Mouse (Mus musculus) midbrain, embryonic 11.5 days (tissue): ENCODE measurements around the gene Tectb. TPM values are rescaled to one million over a fixed set of nuclear protein-coding genes. Genes with fewer than 3 reads are reported as not detected.
"Not testable (repeated sequence)": the region's sequence is repeated elsewhere in the genome, so short reads cannot be mapped to it uniquely, and the experiment has no call there.

Experiments
- ATAC-seq: fragments of 200-750 bp; cut with Nextera tagmentation; 2 replicates; pipeline ENCODE4 v1.8.0; 2017; ENCODE audit warnings: moderate TSS enrichment, moderate library complexity; ENCODE audit not compliant: low FRiP score
- DNase-seq: peaks from one replicate; pipeline ENCODE4 v3.0.0; 2015; ENCODE audit warnings: low spot score; ENCODE audit errors: missing footprints
- H3K27ac ChIP-seq: fragments of 300-500 bp; sonication (generic); 2 replicates; pipeline ENCODE4 v1.5.1; 2014; ENCODE audit warnings: low read depth, low read length
- H3K27me3 ChIP-seq: fragments of 300-500 bp; sonication (generic); 2 replicates; pipeline ENCODE4 v1.6.1; 2014; ENCODE audit warnings: mild to moderate bottlenecking, low read length, moderate library complexity, mixed read lengths; ENCODE audit not compliant: control insufficient read depth, insufficient read depth
- H3K36me3 ChIP-seq: fragments of 300-500 bp; sonication (generic); 2 replicates; pipeline ENCODE4 v1.6.1; 2014; ENCODE audit warnings: mild to moderate bottlenecking, low read length, moderate library complexity, mixed read lengths; ENCODE audit not compliant: control insufficient read depth, insufficient read depth
- H3K4me1 ChIP-seq: fragments of 300-500 bp; sonication (generic); 2 replicates; pipeline ENCODE4 v1.6.1; 2014; ENCODE audit warnings: low read length; ENCODE audit not compliant: control insufficient read depth, insufficient read depth
- H3K4me2 ChIP-seq: fragments of 300-500 bp; sonication (generic); 2 replicates; pipeline ENCODE4 v1.6.1; 2014; ENCODE audit warnings: mild to moderate bottlenecking, moderate library complexity
- H3K4me3 ChIP-seq: fragments of 300-500 bp; sonication (generic); 2 replicates; pipeline ENCODE4 v1.5.1; 2014; ENCODE audit warnings: low read depth, low read length
- H3K9ac ChIP-seq: fragments of 300-500 bp; sonication (generic); 2 replicates; pipeline ENCODE4 v1.6.1; 2014; ENCODE audit warnings: low read length
- H3K9me3 ChIP-seq: fragments of 300-500 bp; sonication (generic); 2 replicates; pipeline ENCODE4 v1.6.1; 2016; ENCODE audit warnings: low read length; ENCODE audit not compliant: control insufficient read depth
- WGBS: fragments of 180-500 bp; shearing (Covaris S2); extraction: QIAGEN DNeasy Blood & Tissue Kit; methylation state at CpG from one replicate; pipeline ENCODE4 v1.1.7; 2014; 5-methylcytosine and 5-hydroxymethylcytosine counted together
- polyA plus RNA-seq: library from polyadenylated mRNA; unstranded; fragments of >200 nt; fragmentation: Nextera tagmentation; extraction: Ambion mirVana; gene quantifications from 2 replicates; pipeline ENCODE4 v1.2.1, GENCODE M21; 2014

The Tectb gene
- polyA plus RNA-seq, 1 experiment from 2014 or later: 0.05 TPM

DNA sequence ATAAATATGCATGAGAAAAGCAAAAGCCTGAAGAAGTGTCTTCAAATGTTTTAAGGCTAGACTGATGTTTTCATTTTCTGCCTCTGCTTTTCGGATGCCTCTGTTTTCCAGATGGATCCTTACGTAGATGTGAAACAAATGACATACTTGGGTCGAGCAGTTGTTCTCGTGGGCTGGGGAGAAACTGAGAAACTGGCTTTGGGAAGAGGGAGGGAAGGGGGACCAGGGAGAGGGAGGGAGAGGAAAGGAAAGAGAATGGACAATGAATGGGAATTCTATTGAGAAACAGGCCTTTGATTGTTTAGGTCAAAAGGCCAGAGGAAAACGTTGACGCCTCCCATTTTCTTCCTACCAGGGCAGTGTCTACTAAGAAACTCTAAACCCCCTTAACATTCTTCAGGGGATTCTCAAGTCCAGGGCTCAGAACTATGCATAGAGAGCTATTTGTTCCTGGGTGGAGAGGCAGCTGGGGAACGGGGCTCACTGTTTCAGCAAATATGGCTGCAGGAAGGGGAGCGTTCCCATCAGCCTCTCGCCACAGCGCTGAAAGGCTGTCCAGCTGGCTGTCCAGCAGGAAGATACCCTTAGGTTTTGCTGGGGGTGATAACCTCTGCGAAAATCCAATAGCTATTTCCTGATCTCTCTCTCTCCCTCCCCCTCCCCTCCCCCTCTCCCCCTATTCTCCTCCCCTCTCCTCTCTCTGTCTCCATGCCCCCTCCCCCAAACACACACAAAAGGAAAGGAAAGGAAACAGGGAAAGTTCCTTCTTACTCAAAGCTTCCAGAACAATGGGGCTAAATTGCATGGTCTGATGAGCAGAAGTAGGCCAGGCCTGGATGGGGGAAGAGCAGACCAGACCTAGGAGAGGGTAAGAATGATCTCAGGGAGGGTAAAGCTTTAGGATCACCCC is 36.9 kb upstream of the Tectb start:
- Histone ChIP-seq H3K4me1 (peaks cover 39% of the 10 kb centered on the region), H3K4me2 (no peak overlapping the region), H3K27ac (peak overlapping the region; percentile 97), H3K9ac (peak overlapping the region; percentile 54), H3K4me3 (no peak overlapping the region), H3K27me3 (no peaks in the 10 kb centered on the region), H3K9me3 (no peaks in the 10 kb centered on the region), H3K36me3 (no peaks in the 10 kb centered on the region)
- WGBS: 5% methylated on average over 11 of the region's 11 CpGs
- ATAC-seq (peak; percentile 88), DNase-seq (peak; percentile 96)

GRCm38 (mm10) chr19:55144691-55145090 is 35.8 kb upstream of the Tectb start:
- Histone ChIP-seq H3K27ac (peak overlapping the region; percentile 97), H3K4me1 (peaks cover 39% of the 10 kb centered on the region), H3K4me3 (no peak overlapping the region), H3K36me3 (no peaks in the 10 kb centered on the region), H3K4me2 (no peak overlapping the region), H3K9me3 (no peaks in the 10 kb centered on the region), H3K27me3 (no peaks in the 10 kb centered on the region), H3K9ac (peak overlapping the region; percentile 54)
- ATAC-seq (no peak), DNase-seq (peak; percentile 93)
- WGBS: 38% methylated on average over 5 of the region's 5 CpGs

GRCm38 (mm10) chr19:55145136-55145535 is 35.4 kb upstream of the Tectb start:
- H3K9me3 ChIP-seq: no peaks in the 10 kb centered on the region
- H3K27me3 ChIP-seq: no peaks in the 10 kb centered on the region
- no peak for ATAC-seq
- H3K27ac ChIP-seq: peak overlapping the region; percentile 97
- H3K4me2 ChIP-seq: no peak overlapping the region
- no peak for DNase-seq
- peak overlapping the region; percentile 54 for H3K9ac ChIP-seq
- no peak overlapping the region for H3K4me3 ChIP-seq
- H3K4me1 ChIP-seq: peaks cover 39% of the 10 kb centered on the region
- WGBS: 78% methylated on average over 2 of the region's 2 CpGs
- no peaks in the 10 kb centered on the region for H3K36me3 ChIP-seq

DNA sequence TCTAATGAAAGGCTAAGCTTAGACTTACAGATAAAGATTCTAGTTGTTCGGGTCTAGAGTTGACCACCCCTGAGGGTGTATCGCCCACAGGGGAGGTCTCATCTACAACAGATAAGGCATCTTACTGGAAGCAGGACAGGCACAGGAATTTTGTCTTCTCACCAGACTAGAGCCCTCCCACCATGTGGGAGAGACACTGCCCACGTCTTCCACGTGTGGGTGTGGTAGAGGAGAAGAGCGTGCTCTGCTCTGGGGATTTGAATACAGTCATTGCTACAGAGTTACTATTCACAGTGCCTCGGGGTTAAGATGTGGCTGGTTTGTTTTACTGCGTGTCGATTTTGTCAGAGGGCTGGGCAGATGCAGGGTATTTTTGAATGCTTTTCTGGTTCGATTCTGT is 33.0 kb upstream of the Tectb start:
- no peak overlapping the region for H3K27ac ChIP-seq

DNA sequence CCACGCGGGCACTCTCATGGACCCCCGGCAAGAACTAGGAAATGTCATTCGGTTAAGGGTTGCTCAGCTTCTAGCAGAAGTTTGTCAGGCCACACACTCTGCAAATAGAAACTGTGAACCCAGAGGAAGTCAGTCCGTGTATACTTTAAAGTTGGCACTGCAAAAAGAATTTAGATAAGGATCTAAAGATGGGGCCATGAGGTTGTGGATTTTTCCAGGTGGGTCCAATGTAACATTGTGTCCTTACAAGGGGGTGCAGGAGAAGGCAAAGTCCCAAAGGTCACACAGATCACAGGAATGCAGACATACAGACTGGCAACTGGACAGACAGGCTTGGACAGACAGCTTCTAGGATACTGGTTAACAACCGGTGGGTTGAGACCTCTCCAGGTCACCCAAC is 32.4 kb upstream of the Tectb start:
- 89% methylated on average over 6 of the region's 6 CpGs for WGBS
- no peak overlapping the region for H3K27ac ChIP-seq
- no peak overlapping the region for H3K9ac ChIP-seq
- no peak overlapping the region for H3K4me3 ChIP-seq
- no peak overlapping the region for H3K4me2 ChIP-seq
- no peaks in the 10 kb centered on the region for H3K27me3 ChIP-seq
- no peaks in the 10 kb centered on the region for H3K9me3 ChIP-seq
- H3K36me3 ChIP-seq: no peaks in the 10 kb centered on the region
- peaks cover 21% of the 10 kb centered on the region for H3K4me1 ChIP-seq
- ATAC-seq (no peak), DNase-seq (no peak)

More for the DNA sequence above, 33.0 kb upstream of the Tectb start:
- Histone ChIP-seq H3K4me1 (peaks cover 27% of the 10 kb centered on the region), H3K27me3 (no peaks in the 10 kb centered on the region), H3K4me3 (no peak overlapping the region), H3K9ac (no peak overlapping the region), H3K36me3 (no peaks in the 10 kb centered on the region), H3K4me2 (no peak overlapping the region), H3K9me3 (no peaks in the 10 kb centered on the region)
- no peak for ATAC-seq
- 85% methylated on average over 9 of the region's 9 CpGs for WGBS
- no peak for DNase-seq

- no peak for DNase-seq
- no peak overlapping the region for H3K9ac ChIP-seq
- H3K9me3 ChIP-seq: no peaks in the 10 kb centered on the region
- H3K4me2 ChIP-seq: no peak overlapping the region
- no peak overlapping the region for H3K27ac ChIP-seq
- WGBS: 86% methylated on average over 6 of the region's 6 CpGs
- peaks cover 8% of the 10 kb centered on the region for H3K4me1 ChIP-seq
- no peak overlapping the region for H3K4me3 ChIP-seq
- H3K27me3 ChIP-seq: no peaks in the 10 kb centered on the region
- no peak for ATAC-seq
- no peaks in the 10 kb centered on the region for H3K36me3 ChIP-seq
Measured at GRCm38 (mm10) chr19:55149646-55150045, 30.9 kb upstream of the Tectb start.

GRCm38 (mm10) chr19:55152274-55152673 is 28.3 kb upstream of the Tectb start:
- WGBS: 73% methylated on average over 5 of the region's 6 CpGs
- not testable (repeated sequence) for H3K4me3 ChIP-seq, H3K4me1 ChIP-seq, H3K4me2 ChIP-seq, H3K9ac ChIP-seq, ATAC-seq, DNase-seq, H3K27me3 ChIP-seq, H3K36me3 ChIP-seq, H3K9me3 ChIP-seq, H3K27ac ChIP-seq

- no peak overlapping the region for H3K9ac ChIP-seq
- no peaks in the 10 kb centered on the region for H3K27me3 ChIP-seq
- ATAC-seq: no peak
- no peaks in the 10 kb centered on the region for H3K4me1 ChIP-seq
- H3K36me3 ChIP-seq: no peaks in the 10 kb centered on the region
- no peak for DNase-seq
- H3K27ac ChIP-seq: no peak overlapping the region
- no peak overlapping the region for H3K4me2 ChIP-seq
- 89% methylated on average over 6 of the region's 6 CpGs for WGBS
- no peaks in the 10 kb centered on the region for H3K9me3 ChIP-seq
- no peak overlapping the region for H3K4me3 ChIP-seq
Measured at GRCm38 (mm10) chr19:55152983-55153382, 27.6 kb upstream of the Tectb start.

DNA sequence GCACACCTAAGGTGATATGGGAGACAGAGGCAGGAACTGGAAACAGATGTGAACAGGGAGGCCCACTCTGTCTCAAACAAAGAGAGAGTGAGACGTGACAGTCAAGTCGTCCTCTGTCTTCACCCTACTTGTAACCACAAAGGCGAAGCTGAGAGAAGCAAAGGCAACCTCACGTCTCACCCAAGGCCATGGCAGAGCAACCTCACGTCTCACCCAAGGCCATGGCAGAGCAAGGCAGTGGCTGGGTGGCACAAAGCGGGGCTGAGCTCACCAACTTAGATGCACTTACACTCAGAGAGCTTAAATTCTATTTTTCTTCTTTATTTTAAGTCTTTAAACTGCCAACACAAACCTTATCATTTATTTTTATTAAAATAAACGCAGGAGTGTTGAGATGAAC is 23.5 kb upstream of the Tectb start:
- H3K4me3 ChIP-seq: no peak overlapping the region
- no peaks in the 10 kb centered on the region for H3K9me3 ChIP-seq
- no peak for DNase-seq
- H3K4me1 ChIP-seq: no peaks in the 10 kb centered on the region
- ATAC-seq: no peak
- H3K27ac ChIP-seq: no peak overlapping the region
- H3K9ac ChIP-seq: no peak overlapping the region
- H3K27me3 ChIP-seq: no peaks in the 10 kb centered on the region
- no peaks in the 10 kb centered on the region for H3K36me3 ChIP-seq
- H3K4me2 ChIP-seq: no peak overlapping the region
- 91% methylated on average over 7 of the region's 7 CpGs for WGBS
